Mouse (Mus musculus) spleen, adult 2 months (tissue): ENCODE measurements around the gene Rnf123.

Source experiments
- CTCF ChIP-seq: fragments of 200-500 bp; IDR thresholded peaks from 2 replicates; pipeline ENCODE4 v1.5.1; 2011; ENCODE audit warnings: mild to moderate bottlenecking, inconsistent platforms; ENCODE audit not compliant: insufficient read depth, insufficient read length, insufficient replicate concordance; ENCODE audit errors: extremely low read depth
- POLR2A ChIP-seq: fragments of 200-500 bp; IDR thresholded peaks from 2 replicates; pipeline ENCODE4 v1.6.1; 2011; ENCODE audit warnings: low read depth, low read length, inconsistent platforms

DNA sequence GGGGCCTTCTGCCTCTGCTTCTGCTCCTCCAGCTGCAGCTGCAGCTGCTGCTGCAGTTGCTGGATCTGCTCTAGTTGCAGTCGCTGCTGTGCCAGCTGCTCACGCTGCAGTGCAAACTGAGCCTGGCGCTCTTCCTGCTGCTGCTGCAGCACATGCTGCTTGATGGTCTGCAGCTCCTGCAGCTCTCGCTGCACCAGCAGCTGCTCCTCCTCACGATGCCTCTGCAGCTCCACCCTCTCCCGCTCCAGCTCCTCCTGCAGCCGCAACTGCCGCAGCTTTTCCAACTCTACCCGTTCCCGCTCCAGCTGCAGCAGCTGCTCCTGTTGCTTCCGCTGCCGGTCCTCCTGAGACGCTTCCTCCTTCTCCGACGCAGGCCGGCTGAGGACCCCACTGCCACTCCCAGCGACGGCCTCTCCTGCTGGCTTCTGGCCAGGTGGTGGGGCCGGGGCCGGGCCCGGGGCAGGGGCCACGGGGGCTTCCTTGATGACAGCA, 28.0 kb upstream of the Rnf123 start:
- no peak for TF ChIP-seq CTCF
- TF ChIP-seq POLR2A = no peak
